Mouse (Mus musculus) bone marrow macrophage, adult 2 months (primary cell): Measurements from ENCODE around the gene Fcho1.

ENCODE experiments used
- CTCF ChIP-seq: IDR thresholded peaks from 2 replicates; pipeline ENCODE4 v1.5.1; 2012; ENCODE audit warnings: low read depth, mild to moderate bottlenecking, low read length, moderate library complexity
- POLR2A ChIP-seq: IDR thresholded peaks from 2 replicates; pipeline ENCODE4 v1.6.1; 2012; ENCODE audit warnings: mild to moderate bottlenecking, low read depth, low read length, borderline replicate concordance

GRCm38 (mm10) chr8:71684701-71685100 is 40.8 kb downstream of the Fcho1 start:
- TF ChIP-seq POLR2A (no peak), CTCF (no peak)
